Mouse (Mus musculus): ENCODE data around the gene Gadl1. TPM values are rescaled to one million over a fixed set of nuclear protein-coding genes. Genes with fewer than 3 reads are reported as not detected.

The Gadl1 gene
- polyA plus RNA-seq, 1 experiment from 2014 or later = 1.0 TPM

- ATAC-seq (ENCODE audit: insufficient number of reproducible peaks, low FRiP score, low TSS enrichment, low read depth) = no peak
- 80% methylated on average over 7 of the region's 7 CpGs for WGBS
- no peak overlapping the region for H3K4me3 ChIP-seq
- no peak overlapping the region for H3K4me2 ChIP-seq
- no peaks in the 10 kb centered on the region for H3K27me3 ChIP-seq
- H3K4me1 ChIP-seq = peaks cover 47% of the 10 kb centered on the region
- 0 out of 2 replicates have a peak overlapping the region, but pooled peaks have one; percentile 33 for H3K27ac ChIP-seq
- no peak overlapping the region for H3K9ac ChIP-seq
- H3K36me3 ChIP-seq = peaks cover 62% of the 10 kb centered on the region
- H3K9me3 ChIP-seq = no peaks in the 10 kb centered on the region
Observed at GRCm38 (mm10) chr9:116119990-116120389, 210.7 kb downstream of the Gadl1 start.

DNA sequence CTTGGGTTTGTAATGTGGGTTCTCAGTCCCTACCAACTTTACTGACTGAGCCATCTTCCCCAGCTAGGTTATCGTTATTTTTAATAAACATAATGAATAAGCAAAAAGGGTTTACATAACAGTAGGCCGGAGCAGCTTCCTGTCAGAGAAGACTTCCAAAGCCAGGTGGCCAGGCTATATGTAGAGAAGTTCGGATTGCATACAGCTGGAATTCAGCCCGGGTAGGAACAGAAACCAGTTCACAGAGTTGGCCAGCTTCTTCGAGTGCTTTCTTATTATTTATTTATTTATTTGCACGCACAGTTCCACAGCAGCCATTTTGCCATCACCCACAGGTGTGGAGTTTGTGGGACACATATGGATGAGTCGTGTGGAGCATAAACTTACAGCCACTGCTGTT lies 212.2 kb downstream of the Gadl1 start:
- Histone ChIP-seq H3K4me2 (no peak overlapping the region), H3K9me3 (no peaks in the 10 kb centered on the region), H3K36me3 (peaks cover 70% of the 10 kb centered on the region), H3K4me3 (no peak overlapping the region), H3K27me3 (no peaks in the 10 kb centered on the region), H3K27ac (peak overlapping the region; percentile 77; the same call in 1 of the 2 replicates), H3K4me1 (peaks cover 40% of the 10 kb centered on the region), H3K9ac (no peak overlapping the region)
- 59% methylated on average over 7 of the region's 7 CpGs for WGBS
- no peak for ATAC-seq (ENCODE audit: insufficient number of reproducible peaks, low FRiP score, low TSS enrichment, low read depth)

DNA sequence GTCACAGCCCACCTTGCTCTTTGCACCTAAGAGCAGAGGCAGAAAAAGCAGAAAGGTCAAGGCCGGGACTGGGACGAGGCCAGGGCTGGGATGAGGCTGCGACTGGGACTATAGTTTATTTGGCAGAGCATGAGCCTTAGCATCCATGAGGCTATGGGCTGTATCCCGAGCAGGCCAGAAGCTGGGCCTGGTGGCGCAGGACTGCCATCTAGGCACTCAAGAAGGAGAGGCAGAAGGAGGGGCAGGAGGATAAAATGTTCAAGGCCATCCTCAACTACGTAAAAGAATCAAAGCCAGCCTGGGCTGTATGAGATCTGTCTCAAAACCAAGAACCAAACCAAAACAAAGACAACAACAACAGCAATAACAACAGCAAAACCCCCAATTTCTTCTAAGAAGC lies 213.3 kb downstream of the Gadl1 start:
- no peaks in the 10 kb centered on the region for H3K9me3 ChIP-seq
- H3K9ac ChIP-seq = no peak overlapping the region
- H3K4me2 ChIP-seq = no peak overlapping the region
- no peak overlapping the region for H3K4me3 ChIP-seq
- 50% methylated on average over 6 of the region's 6 CpGs for WGBS
- peak overlapping the region; percentile 77 for H3K27ac ChIP-seq
- H3K36me3 ChIP-seq = peaks cover 73% of the 10 kb centered on the region
- no peaks in the 10 kb centered on the region for H3K27me3 ChIP-seq
- peaks cover 36% of the 10 kb centered on the region for H3K4me1 ChIP-seq
- no peak for ATAC-seq (ENCODE audit: insufficient number of reproducible peaks, low FRiP score, low TSS enrichment, low read depth)

DNA sequence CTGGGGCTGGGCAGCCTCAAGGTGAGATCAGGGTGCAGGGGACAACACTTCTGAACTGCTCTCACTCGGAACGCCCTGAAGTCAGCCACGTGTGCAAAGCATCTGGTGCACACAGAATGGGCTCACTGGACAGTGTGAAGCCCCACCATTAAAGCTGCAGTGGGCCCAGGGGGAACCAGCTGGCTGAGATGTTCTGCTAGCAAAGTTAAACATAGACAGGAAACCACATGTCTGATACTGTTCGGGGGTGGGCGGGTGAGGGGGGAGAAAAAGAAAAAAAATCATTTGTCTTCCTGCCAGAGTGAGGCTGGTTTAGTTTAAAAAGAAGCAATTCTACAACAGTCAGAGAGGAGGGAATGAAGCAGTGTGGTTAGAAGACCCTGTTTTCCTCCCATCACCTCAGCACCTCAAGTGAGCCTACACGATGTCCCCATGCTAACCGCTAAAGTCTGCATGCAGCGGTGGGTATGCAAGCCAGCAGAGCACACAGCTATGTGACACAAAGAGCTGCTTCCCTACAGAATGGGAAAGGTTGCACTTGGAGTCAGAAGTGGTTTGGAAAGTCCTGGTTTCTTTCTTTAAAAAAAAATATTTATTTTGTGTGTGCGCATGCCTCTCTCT lies 213.8 kb downstream of the Gadl1 start:
- no peak overlapping the region for H3K4me2 ChIP-seq
- H3K36me3 ChIP-seq = peaks cover 74% of the 10 kb centered on the region
- H3K4me3 ChIP-seq = no peak overlapping the region
- peaks cover 36% of the 10 kb centered on the region for H3K4me1 ChIP-seq
- WGBS = 31% methylated on average over 9 of the region's 9 CpGs
- H3K27me3 ChIP-seq = no peaks in the 10 kb centered on the region
- no peak overlapping the region for H3K9ac ChIP-seq
- ATAC-seq (ENCODE audit: insufficient number of reproducible peaks, low FRiP score, low TSS enrichment, low read depth) = peak; percentile 70
- peak overlapping the region; percentile 77 for H3K27ac ChIP-seq
- no peaks in the 10 kb centered on the region for H3K9me3 ChIP-seq

Measured in limb, embryonic 15.5 days (tissue).